ENCODE assay signal across 19 mouse cellular contexts in genomic region chr5:64006548-64006947, GRCm38 (mm10). TPM values are rescaled to one million over a fixed set of nuclear protein-coding genes. Genes with fewer than 3 reads are reported as not detected.
A peak's percentile ranks its signal among the peaks of the same experiment; 100 is the strongest.
DNase-seq lines count a peak whose midpoint lies in the region; ATAC-seq and TF ChIP-seq lines count a peak whose summit lies in the region.
"Had no signal": no experiment of that assay in that cellular context is flagged by ENCODE, and none has a peak within 500 bp of the region (broad histone marks: within the 10 kb centered on the region; RNA-seq: fewer than 3 reads in every experiment).

No protein-coding gene starts in this region.

- DNase-seq in lung, postnatal 10 days: peak; percentile 15
- DNase-seq in lung, adult 2 months: no peak
- peak; percentile 54 for DNase-seq in testis, postnatal 14 days (ENCODE audit: low spot score)
- DNase-seq in testis, postnatal 10 days (ENCODE audit: low spot score): no peak
- peak; percentile 34 for DNase-seq in fat pad, adult 2 months (ENCODE audit: extremely low read depth, low read depth, low spot score)
- DNase-seq in left cerebral cortex, adult 2 months (ENCODE audit: extremely low spot score in 1 of 2, low spot score in 2 of 2): no peak
- DNase-seq: adrenal gland, postnatal 10 days; cerebellum, adult 11 months; cerebellum, adult 8-10 months; cerebellum, postnatal 14 days; embryo, embryonic 11 days; forebrain, postnatal 0 days; gastrocnemius, postnatal 14 days; heart, postnatal 36 days had no signal

- H3K27ac ChIP-seq in left cerebral cortex, adult 2 months: no peak overlapping the region
- H3K27ac ChIP-seq: embryonic facial prominence, embryonic 15.5 days; forebrain, embryonic 12.5 days; heart, embryonic 13.5 days had no signal

- ATAC-seq in megakaryocyte progenitor cell, adult 5-6 weeks (replicated peaks; ENCODE audit: poor library complexity): 0 out of 2 replicates have a peak, but pooled peaks have one; percentile 25
- ATAC-seq: forebrain, postnatal 0 days had no signal

- H3K4me3 ChIP-seq in lung, adult 2 months (replicated peaks; ENCODE audit: extremely low read depth, low read depth, low read length): no peak overlapping the region
- no peak overlapping the region for H3K4me3 ChIP-seq in left cerebral cortex, adult 2 months
- H3K4me3 ChIP-seq: embryonic facial prominence, embryonic 15.5 days; erythroblast, embryonic 14.5 days; forebrain, embryonic 12.5 days; heart, embryonic 13.5 days had no signal

- 55% methylated on average over 4 of the region's 4 CpGs for WGBS in lung, adult 2 months

- no peak for TF ChIP-seq CTCF in lung, adult 2 months (IDR thresholded peaks at IDR 0.05; ENCODE audit: insufficient read depth, low read length)
- no peak for TF ChIP-seq CTCF in left cerebral cortex, adult 2 months (IDR thresholded peaks at IDR 0.05)

- no peaks in the 10 kb centered on the region for H3K4me1 ChIP-seq in lung, adult 2 months (ENCODE audit: control insufficient read depth, insufficient read depth, low read length)
- H3K4me1 ChIP-seq: embryonic facial prominence, embryonic 15.5 days; forebrain, embryonic 12.5 days; heart, embryonic 13.5 days had no signal

- intact Hi-C loops in left cerebral cortex, adult 2 months (cut with DNase I): no loop called here

- TF ChIP-seq POLR2A in lung, adult 2 months (IDR thresholded peaks at IDR 0.05; ENCODE audit: borderline replicate concordance, extremely low read depth, low read depth, low read length): no peak

RNA-seq across cellular contexts. Expression of gene Rell1, which starts 37.9 kb away (rescaled TPM):
- 13.5 and 15.0 TPM in 2 replicates for polyA plus RNA-seq in lung, adult 2 months (2012; rRNA removed)
- 9.8 and 11.0 TPM in 2 replicates for total RNA-seq in megakaryocyte progenitor cell, adult 5-6 weeks (2015)
- total RNA-seq in megakaryocyte progenitor cell, adult 5-6 weeks (2017): 10.5 and 11.8 TPM in 2 replicates
- 10 to 100 TPM; 10.9 to 11.3 TPM for total RNA-seq in left cerebral cortex, adult 2 months (2021)

Comparison
In these comparisons a context has a peak if more than half of its experiments do, and no peak if none do; other contexts are left out.
1. DNase-seq: peak in lung, postnatal 10 days (single experiment), testis, postnatal 14 days (single experiment) and fat pad, adult 2 months (single experiment); none in lung, adult 2 months (single experiment), testis, postnatal 10 days (single experiment) and left cerebral cortex, adult 2 months (0 of 2).